Mouse (Mus musculus) cerebellum, postnatal 25 days (tissue): ENCODE data around the gene Hoxa6.

ENCODE experiments used
- DNase-seq, 2 experiments: peaks; one replicate each; pipeline ENCODE4 v3.0.0; 2021; ENCODE audit warnings: mixed read lengths in 2 of 2

Gene Hoxa6

GRCm38 (mm10) chr6:52174968-52175751 lies 33.4 kb downstream of the Hoxa6 start:
- peak in 1 of 2 experiments; percentile 10 for DNase-seq

GRCm38 (mm10) chr6:52173648-52174047 lies 34.9 kb downstream of the Hoxa6 start:
- no peak for DNase-seq

- peak in 1 of 2 experiments; percentile 7 for DNase-seq
These were observed 36.0 kb downstream of the Hoxa6 start for GRCm38 (mm10) chr6:52172501-52172900.

GRCm38 (mm10) chr6:52171938-52172337 lies 36.6 kb downstream of the Hoxa6 start:
- no peak for DNase-seq

GRCm38 (mm10) chr6:52171331-52171730 lies 37.2 kb downstream of the Hoxa6 start:
- no peak for DNase-seq

- DNase-seq, result no peak
These were observed 37.7 kb downstream of the Hoxa6 start for GRCm38 (mm10) chr6:52170898-52171223.

GRCm38 (mm10) chr6:52170166-52170897 lies 38.2 kb downstream of the Hoxa6 start:
- DNase-seq, result no peak

GRCm38 (mm10) chr6:52169499-52170165 lies 38.9 kb downstream of the Hoxa6 start:
- no peak for DNase-seq

- no peak for DNase-seq
These were observed 40.1 kb downstream of the Hoxa6 start for GRCm38 (mm10) chr6:52168191-52169055.

- no peak for DNase-seq
These were observed 40.8 kb downstream of the Hoxa6 start for GRCm38 (mm10) chr6:52167736-52168161.

- DNase-seq, result no peak
These were observed 41.3 kb downstream of the Hoxa6 start for GRCm38 (mm10) chr6:52167176-52167575.

- no peak for DNase-seq
These were observed 42.0 kb downstream of the Hoxa6 start for GRCm38 (mm10) chr6:52166431-52167077.

GRCm38 (mm10) chr6:52165441-52166370 lies 42.8 kb downstream of the Hoxa6 start:
- no peak for DNase-seq

- DNase-seq, result no peak
These were observed 43.7 kb downstream of the Hoxa6 start, which contains the start of gene Hoxa2 for GRCm38 (mm10) chr6:52164626-52165440. TSS of gene Hoxa2 (minus strand) at chr6:52164831.

- DNase-seq, result peak in 1 of 2 experiments; percentile 12
These were observed 44.4 kb downstream of the Hoxa6 start for GRCm38 (mm10) chr6:52164051-52164625.

- peak in 1 of 2 experiments; percentile 12 for DNase-seq
These were observed 45.0 kb downstream of the Hoxa6 start for GRCm38 (mm10) chr6:52163366-52164031.

- peak in 1 of 2 experiments; percentile 16 for DNase-seq
These were observed 45.7 kb downstream of the Hoxa6 start for GRCm38 (mm10) chr6:52162611-52163365.

GRCm38 (mm10) chr6:52162093-52162380 lies 46.5 kb downstream of the Hoxa6 start:
- DNase-seq, result no peak
